ENCODE assay signal across 1 mouse cellular context in genomic region chr15:97825941-97826587, GRCm38 (mm10).
TF ChIP-seq lines count a peak whose summit lies in the region.

No protein-coding gene starts in this region.

TF ChIP-seq in MEL, 35 proteins besides CTCF, POLR2A, EP300 and RAD21 (continued from another document):
- no peak for TF ChIP-seq MYC (IDR thresholded peaks at IDR 0.05; ENCODE audit: low read depth, low read length)
- peak; percentile 59; the same call in 1 of the 2 replicates for TF ChIP-seq ETS1 (IDR thresholded peaks at IDR 0.05; ENCODE audit: low read depth, low read length)
- TF ChIP-seq E2F4 (IDR thresholded peaks at IDR 0.05; ENCODE audit: borderline replicate concordance, low read depth, low read length) = no peak
- TF ChIP-seq SMC3 (IDR thresholded peaks at IDR 0.05; ENCODE audit: low read depth, low read length) = no peak
- no peak for TF ChIP-seq NRF1 (IDR thresholded peaks at IDR 0.05; ENCODE audit: insufficient read depth, low read depth, low read length, poor library complexity, severe bottlenecking)
- TF ChIP-seq GATA1 (IDR thresholded peaks at IDR 0.05; ENCODE audit: low read depth, low read length) = peak; percentile 66
- TF ChIP-seq ZC3H11A (IDR thresholded peaks at IDR 0.05; ENCODE audit: low read depth, low read length) = peak; percentile 10; the same call in 1 of the 2 replicates
- TF ChIP-seq MYB (IDR thresholded peaks at IDR 0.05; ENCODE audit: low read depth, low read length) = peak; percentile 27; the same call in 1 of the 2 replicates
- TF ChIP-seq ZKSCAN1 (IDR thresholded peaks at IDR 0.05; ENCODE audit: low read depth, low read length) = no peak
- no peak for TF ChIP-seq MAX (IDR thresholded peaks at IDR 0.05; ENCODE audit: low read length)
- TF ChIP-seq ZNF384 (IDR thresholded peaks at IDR 0.05; ENCODE audit: low read depth, low read length) = no peak
- 0 out of 2 replicates have a peak, but pooled peaks have one; percentile 8 for TF ChIP-seq MXI1 (IDR thresholded peaks at IDR 0.05; ENCODE audit: low read depth, low read length)
- TF ChIP-seq ELF1 (IDR thresholded peaks at IDR 0.05; ENCODE audit: low read depth, low read length) = no peak
- 0 out of 2 replicates have a peak, but pooled peaks have one; percentile 38 for TF ChIP-seq GABPA (IDR thresholded peaks at IDR 0.05; ENCODE audit: low read depth, low read length)
- TF ChIP-seq JUND (IDR thresholded peaks at IDR 0.05; ENCODE audit: low read depth, low read length) = no peak
- peak; percentile 58; the same call in 1 of the 2 replicates for TF ChIP-seq RCOR1 (IDR thresholded peaks at IDR 0.05; ENCODE audit: low read depth, low read length)
- TF ChIP-seq TAL1 (IDR thresholded peaks at IDR 0.05; ENCODE audit: low read length) = peak; percentile 85
- TF ChIP-seq TCF12 (IDR thresholded peaks at IDR 0.05; ENCODE audit: low read depth, low read length) = peak; percentile 82
